Mouse (Mus musculus) heart, adult 2 months (tissue): ENCODE results near the gene Slc7a11. TPM values are rescaled to one million over a fixed set of nuclear protein-coding genes. Genes with fewer than 3 reads are reported as not detected.

Experiments used
- DNase-seq, 2 experiments: peaks; one replicate each; pipeline ENCODE4 v3.0.0; 2021
- H3K27ac ChIP-seq: fragments of 200-600 bp; 2 replicates; pipeline ENCODE4 v1.8.1; 2022
- H3K27me3 ChIP-seq: fragments of 200-500 bp; 2 replicates; pipeline ENCODE4 v1.6.1; 2012; ENCODE audit warnings: mild to moderate bottlenecking, low read length, inconsistent platforms, mixed read lengths; ENCODE audit not compliant: control insufficient read depth, insufficient read depth
- H3K36me3 ChIP-seq: fragments of 200-500 bp; 2 replicates; pipeline ENCODE4 v1.6.1; 2012; ENCODE audit warnings: low read length, inconsistent platforms; ENCODE audit not compliant: control insufficient read depth, insufficient read depth
- H3K4me1 ChIP-seq: fragments of 200-500 bp; 2 replicates; pipeline ENCODE4 v1.6.1; 2011; ENCODE audit warnings: low read length; ENCODE audit not compliant: control insufficient read depth, insufficient read depth
- H3K4me3 ChIP-seq: fragments of 200-600 bp; 2 replicates; pipeline ENCODE4 v1.8.1; 2022
- H3K79me2 ChIP-seq: fragments of 200-500 bp; replicated peaks from 2 replicates; pipeline ENCODE4 v1.6.1; 2012; ENCODE audit warnings: mild to moderate bottlenecking, inconsistent platforms, low read length, moderate library complexity, mixed read lengths; ENCODE audit not compliant: control insufficient read depth, insufficient read depth
- H3K9ac ChIP-seq: fragments of 200-500 bp; 2 replicates; pipeline ENCODE4 v1.6.1; 2012; ENCODE audit warnings: low read depth, mild to moderate bottlenecking, control low read depth, inconsistent platforms, low read length, mixed read lengths
- CTCF ChIP-seq: fragments of 200-600 bp; IDR thresholded peaks from 2 replicates; pipeline ENCODE4 v1.8.1; 2022; ENCODE audit warnings: antibody characterized with exemption, mild to moderate bottlenecking, moderate library complexity
- EP300 ChIP-seq: fragments of 200-500 bp; IDR thresholded peaks from 2 replicates; pipeline ENCODE4 v1.6.1; 2011; ENCODE audit warnings: low read depth, low read length, control low read depth; ENCODE audit not compliant: insufficient read depth
- POLR2A ChIP-seq: fragments of 200-500 bp; IDR thresholded peaks from 2 replicates; pipeline ENCODE4 v1.6.1; 2011; ENCODE audit warnings: mild to moderate bottlenecking, low read depth, low read length, control low read depth; ENCODE audit not compliant: insufficient read depth
- WGBS: fragments of 180-500 bp; shearing (Covaris S2); methylation state at CpG from one replicate; pipeline ENCODE4 v1.1.7; 2018; 5-methylcytosine and 5-hydroxymethylcytosine counted together
- intact Hi-C: fragments of 180-260 bp; cut with DNase I; formaldehyde crosslinking; loops from one replicate; pipeline ENCODE4 v1.15.1; 2025
- polyA plus RNA-seq: library from polyadenylated mRNA; depleted of rRNA; stranded (reverse); fragments of >200 nt; gene quantifications from 2 replicates; pipeline ENCODE4 v1.2.3, GENCODE M21; 2012
- total RNA-seq, 2 experiments: library from RNA; stranded (reverse); gene quantifications; 2 replicates each; pipeline ENCODE4 v1.2.3; 2021

Gene Slc7a11
- total and polyA plus RNA-seq, 3 experiments: 0.02 to 0.20 TPM; not detected in 1

DNA sequence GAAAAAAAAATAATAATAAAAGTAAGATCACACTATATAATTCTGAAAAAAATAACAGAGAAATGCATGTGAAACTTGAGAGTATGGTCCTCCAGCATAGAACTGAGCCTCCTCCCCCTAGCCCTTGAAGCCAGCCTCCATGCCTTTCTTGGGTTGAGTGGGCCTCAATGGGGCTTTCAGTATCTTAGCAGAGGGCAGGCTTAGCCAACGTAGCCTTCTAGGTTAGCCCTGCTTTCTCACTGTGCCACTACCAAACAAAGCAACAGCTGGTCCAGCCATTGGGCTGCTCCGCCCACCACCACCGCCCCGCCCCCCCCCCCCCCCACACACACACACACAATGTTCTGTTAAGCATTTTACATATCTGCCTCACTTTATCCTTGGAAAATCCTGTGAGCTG is 56.1 kb downstream of the Slc7a11 start:
- Histone ChIP-seq H3K27me3 (no peaks in the 10 kb centered on the region), H3K9ac (no peak overlapping the region), H3K4me3 (no peak overlapping the region), H3K4me1 (peaks cover 2% of the 10 kb centered on the region), H3K27ac (no peak overlapping the region), H3K79me2 (no peaks in the 10 kb centered on the region), H3K36me3 (no peaks in the 10 kb centered on the region)
- TF ChIP-seq EP300 (no peak), POLR2A (no peak), CTCF (no peak)
- intact Hi-C loops: loop anchor here (10.0 kb wide), 1 partner anchor 778 kb away; no protein-coding TSS in a partner anchor
- 61% methylated on average over 4 of the region's 4 CpGs for WGBS
- DNase-seq: no peak

- intact Hi-C loops: loop anchor here (10.0 kb wide), 1 partner anchor 778 kb away; no protein-coding TSS in a partner anchor
- peaks cover 2% of the 10 kb centered on the region for H3K4me1 ChIP-seq
- H3K79me2 ChIP-seq: no peaks in the 10 kb centered on the region
- no peak for DNase-seq
- TF ChIP-seq POLR2A (no peak), CTCF (no peak), EP300 (no peak)
- no peaks in the 10 kb centered on the region for H3K36me3 ChIP-seq
- no peak overlapping the region for H3K4me3 ChIP-seq
- no peaks in the 10 kb centered on the region for H3K27me3 ChIP-seq
- no peak overlapping the region for H3K9ac ChIP-seq
- no peak overlapping the region for H3K27ac ChIP-seq
- 84% methylated on average over 5 of the region's 5 CpGs for WGBS
Measured at GRCm38 (mm10) chr3:50386561-50387221, 56.7 kb downstream of the Slc7a11 start.

GRCm38 (mm10) chr3:50386066-50386465 is 57.3 kb downstream of the Slc7a11 start:
- Histone ChIP-seq H3K4me1 (peaks cover 2% of the 10 kb centered on the region), H3K27ac (no peak overlapping the region), H3K27me3 (no peaks in the 10 kb centered on the region), H3K36me3 (no peaks in the 10 kb centered on the region), H3K4me3 (no peak overlapping the region), H3K9ac (no peak overlapping the region), H3K79me2 (no peaks in the 10 kb centered on the region)
- TF ChIP-seq POLR2A (no peak), CTCF (no peak), EP300 (no peak)
- 89% methylated on average over 6 of the region's 6 CpGs for WGBS
- intact Hi-C loops: loop anchor here (10.0 kb wide), 1 partner anchor 779 kb away; no protein-coding TSS in a partner anchor
- DNase-seq: no peak

GRCm38 (mm10) chr3:50382729-50383128 is 60.7 kb downstream of the Slc7a11 start:
- H3K27me3 ChIP-seq: no peaks in the 10 kb centered on the region
- peaks cover 2% of the 10 kb centered on the region for H3K4me1 ChIP-seq
- intact Hi-C loops: loop anchor here (10.0 kb wide), 1 partner anchor 782 kb away; no protein-coding TSS in a partner anchor
- H3K79me2 ChIP-seq: no peaks in the 10 kb centered on the region
- WGBS: 20% methylated on average over 5 of the region's 5 CpGs
- no peak for TF ChIP-seq CTCF
- TF ChIP-seq POLR2A: no peak
- TF ChIP-seq EP300: no peak
- H3K9ac ChIP-seq: no peak overlapping the region
- H3K27ac ChIP-seq: no peak overlapping the region
- H3K36me3 ChIP-seq: no peaks in the 10 kb centered on the region
- H3K4me3 ChIP-seq: no peak overlapping the region
- no peak for DNase-seq

DNA sequence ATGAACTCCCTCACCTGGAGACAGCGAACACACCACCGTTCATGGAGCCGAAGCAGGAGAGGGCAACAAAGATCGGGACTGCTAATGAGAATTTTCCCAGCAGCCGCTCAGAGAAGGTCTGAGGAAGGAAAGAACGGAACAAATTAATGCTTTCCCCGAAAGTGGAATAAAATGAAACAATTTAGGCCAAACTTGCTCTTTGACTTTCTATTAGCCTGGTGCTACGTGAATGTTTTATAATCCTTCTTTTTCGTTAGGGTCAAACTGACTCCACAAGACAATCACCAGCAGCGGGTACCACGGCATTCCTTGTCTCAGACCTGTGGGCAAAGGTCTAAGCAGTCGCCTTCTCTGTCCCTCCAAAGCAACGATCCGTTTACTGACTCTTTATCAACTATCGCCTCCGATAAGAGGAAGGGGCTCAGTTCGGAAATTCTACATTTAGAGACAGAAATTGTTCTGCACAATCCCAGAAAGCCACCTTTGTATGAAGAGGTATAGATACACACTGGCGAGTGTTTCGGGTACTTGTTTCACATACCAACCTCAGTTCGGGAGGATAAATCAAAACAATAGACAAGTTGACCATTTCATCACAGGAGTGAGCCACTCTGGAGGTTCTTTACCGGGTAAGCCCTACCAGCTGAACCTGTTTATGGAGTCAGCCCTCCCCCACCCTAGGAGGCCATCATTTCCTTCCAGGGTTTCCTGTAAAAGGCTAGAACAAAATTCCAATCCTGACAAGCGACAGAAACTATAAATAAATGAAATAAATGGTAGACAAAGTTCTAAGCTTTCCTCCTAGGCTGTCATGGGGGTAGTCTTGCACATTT is 61.3 kb downstream of the Slc7a11 start:
- Histone ChIP-seq H3K4me1 (peaks cover 2% of the 10 kb centered on the region), H3K9ac (no peak overlapping the region), H3K79me2 (no peaks in the 10 kb centered on the region), H3K36me3 (no peaks in the 10 kb centered on the region), H3K27me3 (no peaks in the 10 kb centered on the region), H3K27ac (peak overlapping the region; percentile 26; the same call in 1 of the 2 replicates), H3K4me3 (peak overlapping the region; percentile 53)
- TF ChIP-seq POLR2A: no peak
- no peak for TF ChIP-seq CTCF
- TF ChIP-seq EP300: no peak
- intact Hi-C loops: loop anchor here (2.0 to 10.0 kb wide), 2 partner anchors 77 to 783 kb away; no protein-coding TSS in a partner anchor
- no peak for DNase-seq
- WGBS: 16% methylated on average over 22 of the region's 22 CpGs
